Mouse (Mus musculus) liver, adult 10 weeks (tissue): Measurements from ENCODE around the gene Trmt10b. TPM values are rescaled to one million over a fixed set of nuclear protein-coding genes. Genes with fewer than 3 reads are reported as not detected.

Experiments used
- polyA plus RNA-seq: library from polyadenylated mRNA; stranded (reverse); fragments of 350-450 nt; fragmentation: Illumina TruSeq; extraction: RNeasy Lipid Tissue Mini Kit (QIAGEN cat#74804); gene quantifications from one replicate; pipeline ENCODE4 v1.2.3, GENCODE M21; 2014; ENCODE audit warnings: low read depth, low replicate concordance

The Trmt10b gene
- polyA plus RNA-seq = 4.5 TPM

DNA sequence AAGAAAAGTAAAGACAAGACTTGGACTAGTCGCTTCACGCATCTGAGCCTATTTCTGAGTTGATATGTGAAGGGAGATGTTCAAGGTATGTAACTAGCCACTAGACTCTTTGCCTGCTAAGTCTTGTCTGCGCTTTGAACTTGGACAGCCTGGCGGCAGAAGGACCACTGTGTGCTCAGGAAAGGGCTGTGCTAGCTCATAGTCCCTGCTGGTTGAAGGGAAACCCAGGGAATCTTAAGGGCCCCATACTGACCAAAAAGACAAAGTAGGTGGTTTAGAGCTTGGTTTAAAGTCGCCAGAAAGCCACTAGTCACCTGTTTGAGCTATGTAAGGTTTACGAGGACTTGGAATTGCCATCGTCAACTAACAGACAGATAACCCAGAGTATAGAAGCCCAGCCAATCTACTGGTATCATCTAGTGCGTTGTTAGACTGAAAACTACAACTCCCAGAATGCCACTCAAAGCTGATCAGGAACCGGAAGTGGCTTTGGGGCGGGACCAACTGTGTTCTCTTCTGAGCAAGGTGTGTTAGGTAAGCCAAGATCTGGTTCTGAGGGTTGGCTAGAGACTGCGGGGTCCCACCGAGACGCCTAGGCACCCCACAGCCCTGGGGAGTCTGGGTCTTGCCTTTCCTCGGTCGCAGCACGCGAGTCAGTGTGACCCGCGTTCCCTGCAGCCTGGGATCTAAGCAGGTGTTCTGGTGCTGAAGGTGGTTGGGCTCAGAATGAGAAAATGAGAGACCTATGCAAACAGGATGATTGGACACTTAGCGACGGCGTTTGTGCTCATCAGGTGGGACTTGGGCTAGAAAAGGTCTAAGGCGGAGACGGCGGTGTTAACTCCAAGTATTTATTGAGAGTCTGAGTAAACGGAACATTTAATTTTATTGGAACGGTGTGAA lies at the start of gene Trmt10b:
Gene Trmt10b, plus strand, starts transcription at position 466 of the 903 bp plus-strand sequence.

DNA sequence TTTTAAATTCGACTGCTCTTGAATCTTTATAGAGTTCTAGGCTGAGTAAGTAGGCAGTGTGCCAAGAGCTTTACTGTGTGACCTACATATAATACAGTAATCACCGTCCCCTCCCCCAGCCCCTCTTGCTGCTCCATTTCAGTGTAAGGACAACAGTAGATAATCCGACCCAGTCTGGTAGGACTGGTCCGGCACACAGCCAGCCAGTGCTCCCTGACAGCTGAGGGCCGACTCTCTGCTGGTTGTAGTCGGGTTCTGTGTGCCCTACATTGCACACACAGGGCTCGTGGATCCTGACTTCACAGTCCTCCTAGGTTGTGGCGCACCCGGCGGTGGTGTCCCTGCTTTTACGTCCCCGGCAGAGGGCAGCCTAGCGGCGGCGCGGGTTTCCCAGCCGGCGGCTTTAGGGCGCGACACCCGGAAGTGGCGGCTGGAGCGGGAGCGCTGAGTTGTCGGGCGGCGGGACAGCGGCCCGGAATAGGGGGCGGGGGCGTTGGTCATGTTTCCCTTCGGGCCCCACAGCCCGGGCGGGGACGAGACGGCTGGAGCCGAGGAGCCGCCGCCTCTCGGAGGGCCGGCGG lies 44.8 kb downstream of the Trmt10b start, which contains the start of gene Dcaf10:
Gene Dcaf10, plus strand, starts transcription at position 433 of the 581 bp plus-strand sequence.

DNA sequence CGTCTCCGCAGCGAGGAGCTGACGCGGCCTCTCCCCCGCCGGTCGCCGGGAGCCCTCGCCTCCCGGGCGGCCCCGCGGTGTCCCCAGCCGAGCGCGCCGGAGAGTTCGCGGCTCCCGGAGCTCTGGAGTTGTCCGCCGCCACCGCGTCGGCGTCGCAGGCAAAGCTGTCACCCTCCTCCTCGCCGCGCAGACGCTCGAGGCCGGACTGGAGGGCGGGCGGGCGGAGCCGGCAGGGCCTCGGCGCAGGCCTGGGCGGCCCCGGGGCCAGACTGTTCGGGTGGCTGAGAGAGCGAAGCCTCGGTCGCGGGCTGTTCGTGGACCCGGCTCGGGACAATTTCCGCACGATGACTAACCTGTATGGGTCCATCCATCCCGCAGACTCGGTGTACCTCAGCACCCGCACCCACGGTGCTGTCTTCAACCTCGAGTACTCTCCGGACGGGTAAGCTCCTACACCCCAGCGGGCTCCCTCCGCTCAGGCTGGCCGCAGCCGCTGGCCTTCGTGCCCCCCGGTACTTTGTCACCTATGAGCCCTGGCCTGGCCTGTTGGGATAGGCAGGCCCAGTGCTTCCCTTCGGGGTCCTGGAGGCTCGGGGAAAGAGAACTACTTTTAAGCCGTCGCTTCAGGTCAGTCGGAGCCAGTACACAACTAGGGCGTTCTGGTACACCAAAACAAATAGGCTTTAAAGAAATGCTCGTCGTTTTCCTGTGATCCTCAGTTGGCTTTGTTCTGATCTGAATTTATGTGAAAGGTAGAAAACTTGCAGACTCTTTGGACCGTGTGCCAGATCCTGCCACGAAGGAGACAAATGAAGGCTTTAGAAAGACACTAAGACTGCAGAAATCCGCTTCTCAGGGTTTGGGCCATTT lies 45.6 kb downstream of the Trmt10b start, which contains the start of gene Exosc3:
Gene Exosc3, minus strand, starts transcription at position 447 of the 870 bp plus-strand sequence.

Other genes with a start within 250 kb of the Trmt10b start
- not detected for gene Fbxo10, start 212.5 kb upstream of the Trmt10b start, polyA plus RNA-seq
- gene Tomm5, start 189.0 kb upstream of the Trmt10b start, polyA plus RNA-seq = 41.7 TPM
- not detected for gene Frmpd1, start 112.3 kb upstream of the Trmt10b start, polyA plus RNA-seq
- gene Dcaf10, start 45.0 kb downstream of the Trmt10b start, polyA plus RNA-seq = 17.6 TPM
- gene Exosc3, start 45.6 kb downstream of the Trmt10b start, polyA plus RNA-seq = 28.3 TPM
- gene Slc25a51, start 111.6 kb downstream of the Trmt10b start, polyA plus RNA-seq = 35.6 TPM
- 9.4 TPM for gene Shb, start 235.3 kb downstream of the Trmt10b start, polyA plus RNA-seq